Mouse (Mus musculus) lung, adult 2 months (tissue): ENCODE data around the gene Ass1.

ENCODE experiments used
- CTCF ChIP-seq: fragments of 200-500 bp; IDR thresholded peaks from 2 replicates; pipeline ENCODE4 v1.5.1; 2011; ENCODE audit warnings: mild to moderate bottlenecking, low read length, control low read depth; ENCODE audit not compliant: insufficient read depth
- POLR2A ChIP-seq: fragments of 200-500 bp; IDR thresholded peaks from 2 replicates; pipeline ENCODE4 v1.6.1; 2011; ENCODE audit warnings: low read depth, mild to moderate bottlenecking, control low read depth, low read length, borderline replicate concordance; ENCODE audit errors: extremely low read depth

- TF ChIP-seq POLR2A (no peak), CTCF (no peak)
Measured at GRCm38 (mm10) chr2:31508851-31509250, 38.8 kb downstream of the Ass1 start.
